Mouse (Mus musculus) bone marrow, adult 2 months (tissue): ENCODE results near the gene Bpifb5.
"Not testable (repeated sequence)": the region's sequence is repeated elsewhere in the genome, so short reads cannot be mapped to it uniquely, and the experiment has no call there.

Experiments used
- CTCF ChIP-seq: fragments of 200-500 bp; IDR thresholded peaks from 2 replicates; pipeline ENCODE4 v1.5.1; 2011; ENCODE audit warnings: low read length, control low read depth; ENCODE audit not compliant: control insufficient read depth, insufficient read depth
- POLR2A ChIP-seq: fragments of 200-500 bp; IDR thresholded peaks from 2 replicates; pipeline ENCODE4 v1.6.1; 2011; ENCODE audit warnings: low read depth, mild to moderate bottlenecking, control low read depth, low read length, borderline replicate concordance; ENCODE audit not compliant: control insufficient read depth

DNA sequence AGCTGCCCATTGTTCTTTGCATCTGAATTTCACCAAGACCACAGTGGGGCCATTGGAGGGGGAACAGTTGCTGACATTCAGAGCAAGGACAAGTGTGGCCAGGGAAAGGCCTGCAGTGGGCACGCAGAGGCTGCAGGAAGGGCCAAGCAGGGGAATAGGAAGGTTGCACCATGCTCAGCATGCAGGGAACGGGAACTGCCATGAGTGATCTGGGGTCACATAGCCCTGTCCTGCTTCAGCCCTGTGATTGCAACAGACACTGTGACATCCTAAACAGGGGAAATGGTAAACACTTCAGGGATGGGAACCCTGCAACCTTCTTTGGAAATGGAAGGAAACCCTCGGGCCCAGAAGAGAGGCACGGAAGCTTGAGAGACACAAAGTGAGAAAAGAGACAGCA, 31.7 kb downstream of the Bpifb5 start:
- TF ChIP-seq CTCF, POLR2A: not testable (repeated sequence)
